Mouse (Mus musculus) brain, embryonic 14.5 days (tissue): ENCODE measurements around the gene Zfp11.

Experiments
- CTCF ChIP-seq: fragments of 200-500 bp; IDR thresholded peaks from 2 replicates; pipeline ENCODE4 v1.5.1; 2012; ENCODE audit warnings: inconsistent platforms, mild to moderate bottlenecking, moderate library complexity, borderline replicate concordance; ENCODE audit not compliant: insufficient read depth, insufficient read length; ENCODE audit errors: extremely low read depth
- POLR2A ChIP-seq: fragments of 200-500 bp; IDR thresholded peaks from 2 replicates; pipeline ENCODE4 v1.6.1; 2012; ENCODE audit warnings: mild to moderate bottlenecking, inconsistent platforms, borderline replicate concordance; ENCODE audit not compliant: poor library complexity, insufficient read depth, insufficient read length, severe bottlenecking; ENCODE audit errors: extremely low read depth

- TF ChIP-seq CTCF (no peak), POLR2A (no peak)
Observed at GRCm38 (mm10) chr5:129690528-129690927, 20.6 kb upstream of the Zfp11 start.
